Mouse (Mus musculus) splenic B cell, adult 2 months (primary cell): ENCODE results near the gene BC024063.
A peak's percentile ranks its signal among the peaks of the same experiment; 100 is the strongest.
"Not testable (repeated sequence)": the region's sequence is repeated elsewhere in the genome, so short reads cannot be mapped to it uniquely, and the experiment has no call there.

ENCODE experiments used
- DNase-seq: peaks from one replicate; pipeline ENCODE4 v3.0.0-alpha.2; 2011; ENCODE audit warnings: low read depth, low spot score
- H3K27me3 ChIP-seq: 2 replicates; pipeline ENCODE4 v1.6.1; 2012; ENCODE audit warnings: mild to moderate bottlenecking, low read length, moderate library complexity, mixed read lengths; ENCODE audit not compliant: control insufficient read depth, poor library complexity, insufficient read depth, severe bottlenecking
- H3K36me3 ChIP-seq: 2 replicates; pipeline ENCODE4 v1.6.1; 2012; ENCODE audit warnings: mild to moderate bottlenecking, low read length, moderate library complexity, mixed read lengths; ENCODE audit not compliant: control insufficient read depth, poor library complexity, insufficient read depth, severe bottlenecking

BC024063 gene

DNA sequence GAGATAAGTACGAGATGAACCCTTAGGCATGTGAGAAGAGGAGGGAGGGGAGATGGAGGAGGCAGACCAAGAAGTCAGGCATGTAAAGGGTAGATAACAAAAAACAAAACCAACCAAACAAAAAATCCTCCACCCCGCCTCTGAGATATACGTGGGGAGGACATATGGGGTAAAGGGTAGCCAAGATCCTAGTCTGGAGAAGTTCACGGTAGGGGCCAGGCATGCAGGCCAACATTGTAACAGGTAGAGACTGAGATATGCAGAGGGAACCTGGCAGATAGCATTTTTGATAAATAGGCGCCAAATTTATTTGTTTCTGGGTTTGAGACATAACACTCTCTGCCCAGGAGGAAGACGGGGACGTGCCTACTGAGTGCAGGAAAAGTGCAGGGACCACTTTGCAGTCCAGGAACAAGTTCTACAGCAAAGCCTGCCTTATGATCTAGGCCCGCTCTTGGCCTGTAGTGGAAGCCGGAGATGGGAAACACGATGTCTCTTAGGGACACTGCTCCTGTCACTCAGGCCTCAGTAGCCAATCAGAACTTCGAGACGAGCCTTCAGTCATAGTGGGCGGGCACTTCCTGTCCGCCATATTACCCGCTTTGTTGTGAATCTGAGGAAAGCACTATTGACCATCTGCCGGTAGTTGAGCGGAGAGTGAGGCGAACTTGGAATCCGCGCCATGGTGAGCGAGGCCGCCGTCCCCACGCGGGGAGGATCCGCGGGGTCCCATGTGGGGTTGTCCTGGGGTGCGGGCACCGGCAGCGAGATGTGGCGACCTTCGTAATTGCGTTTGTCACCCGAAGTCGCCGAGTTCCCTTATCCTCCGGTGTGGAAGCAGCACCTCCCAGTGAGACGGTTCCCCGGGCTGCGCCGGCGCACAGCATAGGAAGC, at the start of gene BC024063:
Gene BC024063 (plus strand): TSS at position 626 of the 894 bp plus-strand sequence.
- peak; percentile 78 for DNase-seq
- H3K27me3 ChIP-seq, H3K36me3 ChIP-seq: not testable (repeated sequence)

- H3K36me3 ChIP-seq = no peaks in the 10 kb centered on the region
- no peak for DNase-seq
- no peaks in the 10 kb centered on the region for H3K27me3 ChIP-seq
Measured at GRCm38 (mm10) chr10:82042191-82042590, 41.0 kb upstream of the BC024063 start.

GRCm38 (mm10) chr10:82046603-82047002, 36.5 kb upstream of the BC024063 start:
- DNase-seq = no peak
- Histone ChIP-seq H3K27me3 (no peaks in the 10 kb centered on the region), H3K36me3 (no peaks in the 10 kb centered on the region)

DNA sequence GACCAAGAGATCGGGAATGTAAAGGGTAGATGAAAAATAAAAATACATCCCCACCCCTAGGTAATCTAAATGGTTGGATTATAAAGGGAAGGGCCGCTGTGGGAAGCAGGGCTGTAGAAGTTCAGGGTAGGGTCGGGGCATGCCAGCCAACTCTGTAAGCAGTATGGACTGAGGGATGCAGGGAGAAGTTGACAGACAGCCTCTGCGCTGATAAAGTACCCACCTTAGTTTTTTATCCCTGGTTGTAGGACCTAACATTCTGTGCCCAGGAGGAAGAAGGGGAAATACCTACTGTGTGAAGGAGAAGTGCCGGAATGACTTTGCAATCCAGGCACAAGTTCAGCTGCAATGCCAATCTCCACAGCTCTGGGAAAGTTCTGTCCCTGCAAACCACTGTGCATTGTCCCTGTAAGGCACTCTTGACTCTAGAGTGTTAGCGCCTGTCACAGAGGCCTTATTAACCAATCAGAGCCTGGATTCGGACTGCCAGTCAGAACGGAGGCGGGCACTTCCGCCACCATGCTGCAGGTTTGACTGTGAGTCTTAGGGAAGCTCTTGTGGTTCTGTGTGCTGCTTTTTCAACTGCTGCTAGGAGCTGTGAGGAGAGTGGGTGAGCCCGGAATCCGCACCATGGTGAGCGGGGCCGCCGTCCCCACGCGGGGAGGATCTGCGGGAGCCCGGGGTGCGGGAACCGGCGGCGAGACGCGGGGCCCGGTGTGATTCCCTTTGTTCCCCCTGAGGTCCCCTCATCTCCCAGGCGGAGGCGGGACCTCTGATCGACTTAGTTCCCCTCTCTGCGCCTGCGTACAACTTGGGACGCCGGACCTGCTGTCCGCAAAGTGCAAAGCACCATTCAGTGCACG, 35.3 kb upstream of the BC024063 start, which contains the start of gene Zfp873:
Gene Zfp873 (plus strand): TSS at position 527 of the 863 bp plus-strand sequence.
- H3K36me3 ChIP-seq = peaks cover 2% of the 10 kb centered on the region; the same call in 1 of the 2 replicates
- H3K27me3 ChIP-seq = no peaks in the 10 kb centered on the region
- peak; percentile 93 for DNase-seq

DNA sequence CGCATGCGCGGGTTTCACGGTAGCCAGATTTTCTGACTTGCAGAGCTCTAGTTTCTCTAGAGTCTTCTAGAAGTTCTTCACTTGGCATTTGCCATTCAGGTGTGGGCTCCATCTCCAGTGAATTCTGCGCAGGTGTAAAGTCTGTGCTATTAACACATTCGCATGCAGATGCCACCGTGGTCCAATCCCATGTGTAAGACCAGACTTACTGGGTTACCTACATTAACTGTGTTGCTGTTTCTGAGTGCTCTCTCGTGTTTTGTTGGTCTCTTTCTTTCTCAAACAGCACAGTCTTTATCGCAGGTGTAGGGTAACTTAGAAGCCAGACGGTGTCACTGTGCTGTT, 34.7 kb upstream of the BC024063 start:
- not testable (repeated sequence) for DNase-seq, H3K36me3 ChIP-seq, H3K27me3 ChIP-seq

- not testable (repeated sequence) for H3K27me3 ChIP-seq, H3K36me3 ChIP-seq, DNase-seq
Measured at GRCm38 (mm10) chr10:82083622-82083971, 444 bp downstream of the BC024063 start.

DNA sequence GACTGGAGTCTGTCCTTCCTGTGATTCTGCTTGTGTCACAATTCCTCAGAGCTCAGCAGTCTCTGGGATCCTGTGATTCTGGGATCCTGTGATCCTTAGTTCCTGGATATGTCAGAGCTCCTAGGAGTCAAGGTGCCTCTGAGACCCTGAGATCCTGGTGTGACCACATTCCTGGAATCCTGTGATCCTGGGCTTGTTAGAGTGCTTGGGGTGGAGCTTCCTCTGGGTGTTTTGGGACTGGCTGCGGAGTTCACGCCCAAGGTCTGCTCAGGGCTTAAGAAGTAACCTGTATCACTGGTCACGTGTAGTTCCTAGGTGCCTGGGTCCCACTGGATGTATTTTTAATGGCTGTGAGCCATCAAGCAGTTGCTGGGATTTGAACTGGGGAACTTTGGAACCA, 34.1 kb downstream of the BC024063 start:
- no peak for DNase-seq
- H3K36me3 ChIP-seq = no peaks in the 10 kb centered on the region

GRCm38 (mm10) chr10:82127850-82128401, 44.8 kb downstream of the BC024063 start, which contains the start of gene AU041133:
Gene AU041133 (plus strand): TSS chr10:82128013.
- Histone ChIP-seq H3K36me3 (no peaks in the 10 kb centered on the region), H3K27me3 (no peaks in the 10 kb centered on the region)
- peak; percentile 84 for DNase-seq

More for the DNA sequence above, 34.1 kb downstream of the BC024063 start:
- H3K27me3 ChIP-seq = no peaks in the 10 kb centered on the region

GRCm38 (mm10) chr10:82145282-82145681, 62.1 kb downstream of the BC024063 start:
- Histone ChIP-seq H3K27me3 (no peaks in the 10 kb centered on the region), H3K36me3 (peaks cover 8% of the 10 kb centered on the region)
- DNase-seq = no peak

- DNase-seq = no peak
- peaks cover 19% of the 10 kb centered on the region; the same call in 1 of the 2 replicates for H3K36me3 ChIP-seq
- H3K27me3 ChIP-seq = no peaks in the 10 kb centered on the region
Measured at GRCm38 (mm10) chr10:82147571-82147970, 64.4 kb downstream of the BC024063 start.
